Mouse (Mus musculus): Measurements from ENCODE around the gene Fbxw9. TPM values are rescaled to one million over a fixed set of nuclear protein-coding genes. Genes with fewer than 3 reads are reported as not detected.
A peak's percentile ranks its signal among the peaks of the same experiment; 100 is the strongest.

Fbxw9 gene
- total and polyA plus RNA-seq, 2 experiments from 2014 or later: 82.2 to 104 TPM

DNA sequence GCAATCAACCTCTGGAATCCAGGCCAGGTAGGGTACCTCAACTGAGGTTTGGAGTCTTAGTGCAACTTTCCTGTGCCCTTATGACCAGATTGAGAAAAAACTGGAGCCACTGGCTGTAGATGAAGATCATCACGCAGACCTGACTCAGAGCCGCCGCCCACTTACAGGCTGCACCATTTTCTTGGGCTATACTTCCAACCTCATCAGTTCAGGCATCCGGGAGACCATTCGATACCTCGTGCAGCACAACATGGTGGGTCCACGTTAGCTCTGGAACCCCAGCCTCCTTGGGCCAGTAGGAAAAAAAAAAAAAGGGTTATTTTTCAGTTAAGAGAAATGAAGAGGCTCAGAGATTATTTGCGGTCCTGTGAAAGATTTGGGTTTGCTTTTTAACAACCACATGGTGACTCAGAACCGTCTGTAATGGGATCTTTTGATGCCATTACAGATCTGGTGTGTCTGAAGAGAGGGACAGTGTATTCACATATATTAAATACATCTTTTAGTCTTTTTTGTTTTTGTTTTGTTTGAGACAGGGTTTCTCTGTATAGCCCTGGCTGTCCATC is 12.6 kb downstream of the Fbxw9 start:
- H3K36me3 ChIP-seq (ENCODE audit: insufficient read depth, low read length): peaks cover 26% of the 10 kb centered on the region
- no peaks in the 10 kb centered on the region for H3K9me3 ChIP-seq (ENCODE audit: low read length)
- H3K27me3 ChIP-seq (ENCODE audit: insufficient read depth, low read length): no peaks in the 10 kb centered on the region
- DNase-seq (ENCODE audit: low spot score) (no peak), ATAC-seq (no peak)
- WGBS: 38% methylated on average over 9 of the region's 9 CpGs
- no peak for TF ChIP-seq CTCF (IDR thresholded peaks at IDR 0.05; ENCODE audit: low read depth)
- peak overlapping the region; percentile 91 for H3K4me3 ChIP-seq (ENCODE audit: low read length)
- H3K4me1 ChIP-seq (ENCODE audit: insufficient read depth, low read length): 0 out of 2 replicates have a peak, but pooled peaks cover 6% of the 10 kb centered on the region
- H3K4me2 ChIP-seq (ENCODE audit: low read depth, low read length): peak overlapping the region; percentile 85
- H3K9ac ChIP-seq (replicated peaks; ENCODE audit: low read length): peak overlapping the region; percentile 88
- H3K27ac ChIP-seq: peak overlapping the region; percentile 94

DNA sequence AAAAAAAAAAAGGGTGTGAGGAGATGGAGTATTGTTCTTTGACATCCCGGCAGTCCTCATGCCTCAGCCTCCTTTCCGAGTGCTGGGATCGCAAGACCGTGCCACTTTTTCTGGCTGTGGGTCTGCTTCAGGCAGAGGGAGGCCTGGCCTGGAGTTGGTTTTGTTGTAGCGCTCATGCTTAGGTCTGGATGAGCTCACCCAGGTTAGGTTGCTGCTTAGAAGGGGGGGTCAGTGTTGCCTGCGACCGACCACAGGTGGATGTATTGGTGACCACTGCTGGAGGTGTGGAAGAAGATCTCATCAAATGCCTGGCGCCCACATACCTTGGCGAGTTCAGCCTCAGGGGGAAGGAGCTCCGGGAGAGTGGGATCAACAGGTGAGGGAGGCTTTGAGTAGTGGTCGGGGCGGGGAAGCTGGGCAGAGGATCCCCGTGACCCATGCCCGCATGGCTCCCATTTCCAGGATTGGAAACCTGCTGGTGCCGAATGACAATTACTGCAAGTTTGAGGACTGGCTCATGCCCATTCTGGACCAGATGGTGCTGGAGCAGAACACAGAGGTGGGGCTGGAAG is 13.3 kb downstream of the Fbxw9 start:
- no peak for TF ChIP-seq CTCF (IDR thresholded peaks at IDR 0.05; ENCODE audit: low read depth)
- Histone ChIP-seq H3K36me3 (ENCODE audit: insufficient read depth, low read length) (peaks cover 24% of the 10 kb centered on the region), H3K4me2 (ENCODE audit: low read depth, low read length) (peak overlapping the region; percentile 85; the same call in 1 of the 2 replicates), H3K9ac (replicated peaks; ENCODE audit: low read length) (no peak overlapping the region), H3K27ac (no peak overlapping the region), H3K4me1 (ENCODE audit: insufficient read depth, low read length) (0 out of 2 replicates have a peak, but pooled peaks cover 6% of the 10 kb centered on the region), H3K9me3 (ENCODE audit: low read length) (no peaks in the 10 kb centered on the region), H3K27me3 (ENCODE audit: insufficient read depth, low read length) (no peaks in the 10 kb centered on the region), H3K4me3 (ENCODE audit: low read length) (no peak overlapping the region)
- ATAC-seq: no peak
- WGBS: 89% methylated on average over 15 of the region's 15 CpGs
- no peak for DNase-seq (ENCODE audit: low spot score)

DNA sequence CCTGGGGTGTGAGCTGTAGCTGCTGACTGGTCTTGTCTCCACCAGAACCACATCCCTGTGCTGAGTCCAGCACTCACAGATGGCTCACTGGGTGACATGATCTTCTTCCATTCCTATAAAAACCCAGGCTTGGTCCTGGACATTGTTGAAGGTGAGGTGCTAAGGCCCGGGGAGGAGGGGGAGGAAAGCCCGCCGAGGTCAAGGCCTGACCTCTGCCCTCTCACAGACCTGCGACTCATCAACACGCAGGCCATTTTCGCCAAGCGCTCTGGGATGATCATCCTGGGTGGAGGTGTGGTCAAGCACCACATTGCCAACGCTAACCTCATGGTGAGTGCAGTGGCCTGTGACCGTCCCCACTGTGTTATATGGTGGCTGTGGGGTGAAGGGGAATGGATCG is 14.3 kb downstream of the Fbxw9 start:
- DNase-seq (ENCODE audit: low spot score) (no peak), ATAC-seq (no peak)
- no peak for TF ChIP-seq CTCF (IDR thresholded peaks at IDR 0.05; ENCODE audit: low read depth)
- H3K27me3 ChIP-seq (ENCODE audit: insufficient read depth, low read length): no peaks in the 10 kb centered on the region
- no peak overlapping the region for H3K4me3 ChIP-seq (ENCODE audit: low read length)
- H3K9me3 ChIP-seq (ENCODE audit: low read length): no peaks in the 10 kb centered on the region
- 88% methylated on average over 10 of the region's 10 CpGs for WGBS
- H3K27ac ChIP-seq: no peak overlapping the region
- H3K36me3 ChIP-seq (ENCODE audit: insufficient read depth, low read length): peaks cover 24% of the 10 kb centered on the region
- H3K4me1 ChIP-seq (ENCODE audit: insufficient read depth, low read length): 0 out of 2 replicates have a peak, but pooled peaks cover 6% of the 10 kb centered on the region
- no peak overlapping the region for H3K9ac ChIP-seq (replicated peaks; ENCODE audit: low read length)
- H3K4me2 ChIP-seq (ENCODE audit: low read depth, low read length): no peak overlapping the region

DNA sequence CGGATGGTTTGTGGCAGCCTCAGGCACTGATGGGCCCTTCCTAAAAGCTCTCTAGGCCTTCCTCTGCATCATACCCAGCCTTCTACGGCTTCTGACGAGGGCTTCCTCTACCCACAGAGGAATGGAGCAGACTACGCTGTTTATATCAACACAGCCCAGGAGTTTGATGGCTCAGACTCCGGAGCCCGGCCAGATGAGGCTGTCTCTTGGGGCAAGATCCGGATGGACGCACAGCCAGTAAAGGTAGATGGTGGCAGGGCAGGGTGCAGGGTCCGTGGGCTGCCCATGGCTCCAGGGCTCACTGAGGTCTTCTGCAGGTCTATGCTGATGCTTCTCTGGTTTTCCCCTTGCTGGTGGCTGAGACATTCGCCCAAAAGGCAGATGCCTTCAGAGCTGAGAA is 14.8 kb downstream of the Fbxw9 start:
- Histone ChIP-seq H3K4me1 (ENCODE audit: insufficient read depth, low read length) (peaks cover 9% of the 10 kb centered on the region; the same call in 1 of the 2 replicates), H3K9me3 (ENCODE audit: low read length) (no peaks in the 10 kb centered on the region), H3K9ac (replicated peaks; ENCODE audit: low read length) (no peak overlapping the region), H3K4me3 (ENCODE audit: low read length) (no peak overlapping the region), H3K36me3 (ENCODE audit: insufficient read depth, low read length) (peaks cover 24% of the 10 kb centered on the region), H3K27ac (no peak overlapping the region), H3K27me3 (ENCODE audit: insufficient read depth, low read length) (no peaks in the 10 kb centered on the region), H3K4me2 (ENCODE audit: low read depth, low read length) (no peak overlapping the region)
- 93% methylated on average over 10 of the region's 10 CpGs for WGBS
- no peak for TF ChIP-seq CTCF (IDR thresholded peaks at IDR 0.05; ENCODE audit: low read depth)
- DNase-seq (ENCODE audit: low spot score) (no peak), ATAC-seq (no peak)

DNA sequence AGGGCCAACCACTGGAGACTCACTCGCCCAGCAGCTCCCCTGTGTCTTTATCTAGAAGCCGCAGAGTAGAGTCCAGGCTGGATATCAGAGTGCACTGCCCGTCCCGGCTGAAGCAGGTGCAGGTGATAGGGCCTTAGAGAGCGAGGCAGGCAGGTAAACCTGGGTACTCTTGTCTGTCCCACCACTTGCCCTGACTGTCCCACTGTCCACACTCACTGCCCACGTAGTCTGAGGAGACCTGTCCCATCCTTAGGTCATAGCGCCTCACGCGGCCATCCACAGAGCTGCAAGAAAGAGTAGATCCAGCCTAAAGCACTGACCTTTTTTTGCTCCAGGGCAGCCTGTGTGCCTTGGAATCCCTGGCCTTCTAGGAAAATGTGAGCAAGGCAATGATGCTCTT is 16.1 kb downstream of the Fbxw9 start:
- no peak overlapping the region for H3K9ac ChIP-seq (replicated peaks; ENCODE audit: low read length)
- DNase-seq (ENCODE audit: low spot score) (peak; percentile 30), ATAC-seq (no peak)
- H3K4me1 ChIP-seq (ENCODE audit: insufficient read depth, low read length): peaks cover 11% of the 10 kb centered on the region; the same call in 1 of the 2 replicates
- no peak overlapping the region for H3K4me3 ChIP-seq (ENCODE audit: low read length)
- 83% methylated on average over 9 of the region's 9 CpGs for WGBS
- peaks cover 24% of the 10 kb centered on the region for H3K36me3 ChIP-seq (ENCODE audit: insufficient read depth, low read length)
- H3K4me2 ChIP-seq (ENCODE audit: low read depth, low read length): no peak overlapping the region
- peak; percentile 65 for TF ChIP-seq CTCF (IDR thresholded peaks at IDR 0.05; ENCODE audit: low read depth)
- no peaks in the 10 kb centered on the region for H3K27me3 ChIP-seq (ENCODE audit: insufficient read depth, low read length)
- no peaks in the 10 kb centered on the region for H3K9me3 ChIP-seq (ENCODE audit: low read length)
- H3K27ac ChIP-seq: no peak overlapping the region

DNA sequence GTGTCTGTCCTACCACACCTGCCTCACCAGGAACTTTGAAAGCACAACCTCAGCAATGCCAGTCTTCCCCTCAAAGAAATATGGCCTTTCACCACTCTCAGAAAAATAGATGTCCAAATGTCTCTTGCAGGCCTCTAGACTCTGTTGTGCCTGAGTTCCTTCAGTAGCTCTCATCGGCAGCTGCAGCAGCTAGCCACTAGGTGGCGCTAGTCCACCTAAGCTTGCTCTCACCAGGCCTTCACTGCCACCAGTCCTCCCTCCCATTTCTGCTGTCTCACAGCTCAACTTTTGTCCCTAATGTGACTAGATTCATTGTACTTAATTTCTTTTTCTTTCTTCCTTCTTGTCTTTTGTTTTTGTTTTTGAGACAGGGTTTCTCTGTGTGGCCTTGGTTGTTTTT is 17.1 kb downstream of the Fbxw9 start:
- no peak overlapping the region for H3K27ac ChIP-seq
- no peaks in the 10 kb centered on the region for H3K27me3 ChIP-seq (ENCODE audit: insufficient read depth, low read length)
- WGBS: 0% methylated on average over 2 of the region's 2 CpGs
- no peak overlapping the region for H3K4me3 ChIP-seq (ENCODE audit: low read length)
- ATAC-seq (peak; percentile 39; the same call in 1 of the 2 replicates), DNase-seq (ENCODE audit: low spot score) (peak; percentile 93)
- H3K9ac ChIP-seq (replicated peaks; ENCODE audit: low read length): no peak overlapping the region
- TF ChIP-seq CTCF (IDR thresholded peaks at IDR 0.05; ENCODE audit: low read depth): peak; percentile 98
- no peaks in the 10 kb centered on the region for H3K9me3 ChIP-seq (ENCODE audit: low read length)
- no peak overlapping the region for H3K4me2 ChIP-seq (ENCODE audit: low read depth, low read length)
- H3K4me1 ChIP-seq (ENCODE audit: insufficient read depth, low read length): peaks cover 16% of the 10 kb centered on the region
- H3K36me3 ChIP-seq (ENCODE audit: insufficient read depth, low read length): peaks cover 24% of the 10 kb centered on the region

DNA sequence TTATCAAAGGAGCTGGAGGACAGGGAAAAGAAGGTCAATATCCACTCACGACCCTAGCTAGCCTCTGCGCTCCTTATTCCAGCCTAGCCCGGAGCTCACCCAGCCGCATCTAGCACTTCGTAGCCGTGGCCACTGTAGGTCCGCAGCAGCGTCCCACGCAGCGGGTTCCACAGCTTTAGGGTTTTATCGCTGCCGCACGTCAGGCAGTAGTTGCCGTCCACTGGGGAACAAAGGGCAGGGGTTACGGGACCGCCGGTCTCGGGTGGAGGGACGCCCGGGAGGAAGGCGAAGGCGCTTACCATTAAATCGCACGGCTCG is 20.3 kb downstream of the Fbxw9 start:
- Histone ChIP-seq H3K4me2 (ENCODE audit: low read depth, low read length) (peak overlapping the region; percentile 99), H3K27ac (peak overlapping the region; percentile 75), H3K27me3 (ENCODE audit: insufficient read depth, low read length) (no peaks in the 10 kb centered on the region), H3K4me1 (ENCODE audit: insufficient read depth, low read length) (peaks cover 15% of the 10 kb centered on the region), H3K9me3 (ENCODE audit: low read length) (no peaks in the 10 kb centered on the region), H3K4me3 (ENCODE audit: low read length) (peak overlapping the region; percentile 91), H3K36me3 (ENCODE audit: insufficient read depth, low read length) (peaks cover 12% of the 10 kb centered on the region), H3K9ac (replicated peaks; ENCODE audit: low read length) (peak overlapping the region; percentile 91)
- TF ChIP-seq CTCF (IDR thresholded peaks at IDR 0.05; ENCODE audit: low read depth): no peak
- ATAC-seq: no peak
- under 1% methylated on average over 25 of the region's 25 CpGs for WGBS
- DNase-seq (ENCODE audit: low spot score): no peak

Data from hindbrain, postnatal 0 days (tissue).